Mouse (Mus musculus): ENCODE data around the gene Sacs.

Gene Sacs

DNA sequence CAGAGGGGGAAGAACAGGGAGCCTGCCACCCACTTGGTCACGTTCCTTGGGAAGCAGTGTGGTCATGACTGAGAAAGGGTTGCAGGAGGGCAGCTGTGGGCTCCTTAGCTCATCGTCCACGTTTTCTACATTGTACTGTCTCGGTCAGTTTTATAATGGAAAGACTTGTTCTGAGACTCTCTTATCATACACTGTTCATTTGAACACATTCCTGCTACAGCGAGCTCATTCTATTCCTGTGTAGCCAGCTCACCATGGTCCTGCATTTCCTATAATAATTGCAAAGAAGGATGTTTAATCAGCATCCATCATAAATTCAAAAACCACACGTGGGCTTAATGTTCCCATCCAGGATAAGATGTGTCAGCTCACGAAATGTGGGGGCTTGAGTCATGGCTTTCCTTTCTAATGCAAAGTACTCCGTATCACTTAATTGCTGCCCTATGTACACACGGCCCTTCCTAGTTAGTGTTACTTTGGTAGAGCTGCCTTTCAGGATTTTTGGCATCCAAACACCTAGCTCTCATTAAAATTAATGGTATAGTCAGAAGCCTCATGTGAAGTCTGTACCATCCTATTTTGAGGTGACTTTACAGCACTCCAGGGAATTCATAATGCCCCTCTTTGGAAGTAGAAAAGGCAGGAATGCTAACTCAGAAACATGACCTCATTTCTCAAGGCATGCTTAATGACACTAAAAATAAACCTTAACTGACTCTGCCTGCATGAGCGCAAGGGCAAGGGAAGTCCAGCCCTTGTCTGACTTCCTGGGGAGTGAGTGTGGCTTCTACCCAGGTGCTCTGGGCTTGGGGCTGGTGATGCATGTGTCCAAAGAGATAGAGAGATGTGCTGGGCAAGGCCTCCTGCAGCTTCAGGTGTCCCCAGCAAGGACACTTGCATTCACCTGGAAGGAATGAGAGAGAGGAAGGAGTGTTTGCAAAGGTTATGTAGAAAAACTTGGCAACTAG lies 23.4 kb downstream of the Sacs start:
- DNase-seq (ENCODE audit: low spot score) = no peak

DNA sequence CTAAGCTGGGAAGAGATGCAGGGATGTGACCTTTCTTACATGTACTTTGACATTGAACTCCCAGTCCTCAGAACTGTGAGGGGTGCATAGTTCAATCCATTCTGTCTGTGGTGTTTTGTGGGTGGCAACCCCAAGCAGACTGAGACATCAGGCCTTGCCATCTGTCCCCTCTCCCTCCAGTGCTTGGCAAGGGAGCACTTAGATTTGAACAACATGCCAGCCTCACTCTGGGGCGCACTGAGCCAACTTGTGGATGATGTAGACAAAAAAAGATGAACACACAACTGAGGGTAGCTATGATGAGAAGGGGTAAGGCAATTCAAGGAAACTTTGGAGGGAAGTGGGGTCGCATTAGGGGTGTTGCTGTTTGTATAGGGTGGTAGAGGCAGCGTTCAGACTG lies 26.2 kb downstream of the Sacs start:
- no peak for DNase-seq (ENCODE audit: low spot score)

DNA sequence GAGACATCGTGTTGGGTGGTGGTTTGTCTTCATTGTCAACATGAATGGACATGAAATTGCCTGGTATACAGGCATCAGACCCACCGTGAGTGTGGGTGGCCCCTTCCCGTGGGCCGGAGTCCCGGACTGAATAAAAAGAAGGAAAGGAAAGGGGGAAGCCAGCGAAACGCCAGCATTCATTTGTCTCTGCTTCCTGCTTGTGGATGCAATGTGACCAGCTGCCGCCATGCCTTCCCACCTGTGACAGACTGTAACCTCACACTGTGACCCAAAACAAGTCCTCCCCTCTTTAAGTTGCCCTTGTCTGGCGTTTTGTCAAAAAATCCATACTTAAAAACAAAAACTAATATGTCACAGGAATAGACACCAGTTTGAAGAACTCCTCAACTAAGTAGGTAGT lies 27.7 kb downstream of the Sacs start:
- DNase-seq (ENCODE audit: low spot score) = no peak

DNA sequence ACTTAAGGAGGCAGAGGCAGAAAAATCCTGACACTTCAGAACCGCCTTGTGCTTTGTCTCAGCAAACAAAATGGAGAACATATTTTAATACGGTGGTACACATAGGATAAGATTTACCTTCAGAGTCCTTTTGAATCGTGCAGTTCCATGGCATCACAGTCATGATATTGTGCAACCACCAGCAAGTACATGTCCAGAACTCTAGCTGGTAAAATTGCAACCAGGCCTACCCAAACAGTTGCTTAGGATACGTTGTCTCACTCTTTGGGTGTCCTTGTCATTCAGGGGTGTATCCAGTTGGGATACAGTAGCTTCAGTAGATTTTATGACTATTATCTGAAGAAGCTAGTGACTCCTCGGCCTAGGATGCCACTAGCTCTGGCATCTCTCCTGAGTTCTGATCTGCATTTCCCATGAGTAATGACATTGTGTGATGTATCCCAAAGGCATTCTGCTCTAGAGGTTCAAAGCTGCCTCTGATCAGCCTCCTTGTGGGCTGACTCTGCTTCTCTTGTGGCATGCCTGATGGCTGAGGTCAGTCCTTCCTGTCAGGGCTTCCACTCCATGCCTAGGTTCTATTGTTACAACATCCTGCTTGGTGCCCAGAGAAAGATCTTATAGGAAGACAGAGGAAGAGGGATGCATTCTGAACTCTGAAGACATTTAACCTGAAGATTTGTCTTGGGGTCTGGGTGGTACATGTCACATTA lies 33.2 kb downstream of the Sacs start:
- DNase-seq (ENCODE audit: low spot score) = no peak

DNA sequence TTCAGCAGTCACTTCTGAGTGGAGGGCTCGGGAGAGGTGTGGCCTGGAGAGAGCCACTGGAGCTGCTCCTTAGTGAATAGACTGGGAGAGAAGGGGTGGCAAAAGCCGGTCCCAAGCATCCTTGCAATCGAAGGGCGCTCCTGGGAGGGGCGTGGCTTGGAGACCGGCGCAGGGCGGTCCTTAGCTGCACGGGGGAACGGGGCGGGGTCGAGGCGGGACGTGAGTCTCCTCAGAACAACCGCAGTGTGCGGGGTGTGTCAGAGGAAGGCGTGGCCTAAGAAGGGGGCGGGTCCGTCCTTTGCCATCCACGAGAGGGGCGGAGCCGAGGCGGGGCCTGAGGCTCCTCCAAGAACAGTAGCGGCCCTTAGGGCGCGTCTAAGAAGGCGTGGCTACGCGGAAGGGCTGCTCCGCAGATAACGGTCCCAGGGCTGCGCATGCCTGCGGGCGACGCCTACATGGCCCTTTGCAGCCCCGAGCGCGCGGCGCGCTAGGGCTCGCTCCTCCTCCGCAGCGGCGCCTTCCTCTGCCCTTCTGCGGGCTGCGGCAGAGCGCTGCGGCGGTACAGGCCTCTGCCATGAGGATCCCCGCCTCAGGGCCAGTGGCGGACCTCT lies 34.4 kb downstream of the Sacs start:
- peak; percentile 100 for DNase-seq (ENCODE audit: low spot score)

DNA sequence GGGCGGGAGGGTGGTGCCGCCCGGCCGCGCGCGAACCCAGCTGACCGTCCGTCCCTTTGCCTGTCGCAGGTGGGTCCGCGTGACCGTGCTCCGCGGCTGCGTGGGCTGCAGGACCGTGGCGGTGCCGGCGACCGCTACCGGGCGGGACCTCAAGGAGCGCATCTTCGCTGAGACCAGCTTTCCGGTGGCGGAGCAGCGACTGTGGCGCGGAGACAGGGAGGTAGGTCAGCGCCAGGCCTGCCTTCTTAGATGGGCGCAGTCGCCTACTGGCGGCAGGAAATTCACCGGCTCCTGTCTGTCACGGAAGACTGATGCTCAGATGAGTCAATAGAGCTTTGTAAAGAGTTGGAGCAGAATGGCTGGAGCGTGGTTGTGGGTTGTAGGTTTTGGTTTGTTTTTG lies 35.0 kb downstream of the Sacs start:
- DNase-seq (ENCODE audit: low spot score) = peak; percentile 84

DNA sequence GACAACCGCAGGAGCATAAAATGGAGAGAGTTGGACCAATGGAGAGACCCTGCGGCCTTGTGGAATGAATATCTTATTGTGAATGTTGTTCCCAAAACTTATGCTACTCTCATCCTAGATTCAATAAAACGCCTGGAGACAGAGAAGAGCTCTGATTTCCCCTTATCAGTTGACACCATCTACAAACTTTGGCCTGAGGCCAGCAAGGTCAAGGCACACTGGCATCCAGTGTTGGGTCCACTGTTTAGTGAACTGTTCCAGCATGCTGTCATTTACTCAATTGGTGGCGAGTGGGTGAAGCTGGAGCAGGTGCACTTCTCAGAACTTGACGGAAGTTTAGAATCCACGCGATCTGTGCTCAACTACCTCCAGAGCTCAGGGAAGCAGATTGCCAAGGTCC lies 53.6 kb downstream of the Sacs start:
- DNase-seq (ENCODE audit: low spot score) = no peak

DNA sequence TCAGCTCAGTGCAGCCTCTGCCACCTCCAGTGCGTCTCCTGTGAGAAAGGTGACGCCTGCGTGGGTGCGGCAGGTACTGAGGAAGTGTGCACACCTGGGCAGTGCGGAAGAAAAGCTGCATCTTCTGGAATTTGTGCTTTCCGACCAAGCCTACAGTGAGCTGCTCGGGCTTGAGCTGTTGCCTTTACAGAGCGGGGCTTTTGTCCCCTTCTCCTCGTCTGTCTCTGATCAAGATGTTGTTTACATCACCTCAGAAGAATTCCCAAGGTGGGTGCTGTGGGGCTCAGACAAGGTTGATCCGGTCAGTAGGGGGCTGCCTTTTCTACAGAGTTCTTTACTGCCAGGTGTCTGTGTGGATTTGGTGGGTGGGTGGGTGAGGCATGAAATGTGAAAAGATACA lies 54.1 kb downstream of the Sacs start:
- DNase-seq (ENCODE audit: low spot score) = no peak

DNA sequence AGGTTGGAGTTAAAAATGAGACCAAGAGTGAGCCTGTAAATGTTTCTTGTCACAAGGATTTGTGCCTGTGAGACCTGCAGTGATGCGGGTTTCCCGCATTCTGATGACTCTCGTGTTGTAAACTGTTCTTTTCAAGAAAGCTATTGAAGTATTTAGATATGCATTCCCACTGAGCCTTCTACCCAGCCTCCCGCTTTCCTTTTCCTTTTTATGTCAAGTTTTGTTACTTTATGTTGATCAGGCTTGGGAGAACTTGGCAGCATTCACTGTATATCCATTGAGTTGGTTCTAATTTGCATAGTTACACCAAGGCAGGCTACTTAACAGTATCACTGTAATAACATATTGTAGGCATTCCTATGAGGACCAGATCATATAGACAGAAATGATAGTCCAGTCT lies 56.2 kb downstream of the Sacs start:
- no peak for DNase-seq (ENCODE audit: low spot score)

DNA sequence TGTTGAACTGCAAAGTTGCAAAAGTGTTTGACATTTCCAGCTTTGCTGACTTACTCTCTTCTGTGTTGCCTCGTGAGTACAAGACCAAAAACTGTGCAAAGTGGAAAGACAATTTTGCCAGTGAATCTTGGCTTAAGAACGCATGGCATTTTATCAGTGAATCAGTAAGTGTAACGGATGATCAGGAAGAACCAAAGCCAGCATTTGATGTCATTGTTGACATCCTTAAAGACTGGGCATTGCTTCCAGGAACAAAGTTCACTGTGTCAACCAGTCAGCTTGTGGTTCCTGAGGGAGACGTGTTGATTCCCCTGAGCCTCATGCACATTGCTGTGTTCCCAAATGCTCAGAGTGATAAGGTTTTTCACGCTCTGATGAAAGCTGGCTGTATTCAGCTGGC lies 71.9 kb downstream of the Sacs start:
- DNase-seq (ENCODE audit: low spot score) = no peak

DNA sequence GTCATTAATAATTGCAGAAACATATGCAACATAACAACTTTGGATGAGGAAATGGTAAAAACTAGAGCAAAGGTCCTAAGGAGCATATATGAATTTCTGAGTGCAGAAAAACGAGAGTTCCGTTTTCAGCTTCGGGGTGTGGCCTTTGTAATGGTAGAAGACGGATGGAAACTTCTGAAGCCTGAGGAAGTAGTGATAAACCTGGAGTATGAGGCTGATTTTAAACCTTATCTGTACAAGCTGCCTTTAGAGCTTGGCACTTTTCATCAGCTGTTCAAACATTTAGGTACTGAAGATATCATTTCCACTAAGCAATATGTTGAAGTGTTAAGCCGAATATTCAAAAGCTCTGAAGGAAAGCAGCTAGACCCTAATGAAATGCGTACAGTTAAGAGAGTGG lies 73.5 kb downstream of the Sacs start:
- no peak for DNase-seq (ENCODE audit: low spot score)

DNA sequence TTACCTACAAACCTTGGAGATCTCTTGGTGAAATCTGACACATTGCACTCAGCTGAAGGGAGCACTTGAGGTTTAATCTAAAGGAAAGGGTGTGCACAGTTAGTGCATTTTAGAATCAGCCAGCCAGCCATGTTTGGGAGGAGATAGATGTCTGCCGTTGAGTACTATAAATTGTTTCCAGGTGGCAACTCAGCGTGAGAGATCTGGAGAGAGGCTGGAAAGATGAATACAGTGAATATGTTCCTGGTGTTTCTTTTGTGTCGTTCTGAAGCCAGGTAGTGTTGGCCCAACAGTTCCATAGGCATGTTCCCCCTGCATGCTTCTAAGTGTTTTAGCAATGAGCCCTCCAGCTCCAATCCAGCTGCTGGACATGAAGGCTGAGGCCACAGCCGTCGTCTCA lies 82.9 kb downstream of the Sacs start:
- peak; percentile 26 for DNase-seq (ENCODE audit: low spot score)

DNA sequence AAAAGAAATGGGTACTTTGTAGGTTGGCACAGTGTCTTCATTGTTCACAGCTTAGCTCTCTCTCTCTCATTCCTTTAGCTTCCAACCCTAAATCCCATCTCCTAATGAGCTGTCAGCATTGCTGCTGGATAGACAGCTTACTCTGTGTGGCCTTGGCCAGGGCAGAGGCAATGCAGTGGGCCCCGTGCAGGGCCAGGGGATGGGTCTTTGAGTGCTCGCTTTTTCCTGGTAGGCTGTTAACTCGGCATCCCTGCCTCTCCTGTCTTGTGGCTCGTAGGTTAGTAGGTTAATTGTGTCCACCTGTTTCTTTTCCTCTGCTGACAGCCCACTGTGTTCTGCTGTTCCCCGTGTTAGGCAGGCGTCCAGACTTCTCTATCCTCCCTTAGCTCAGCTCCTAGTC lies 84.2 kb downstream of the Sacs start:
- peak; percentile 39 for DNase-seq (ENCODE audit: low spot score)

DNA sequence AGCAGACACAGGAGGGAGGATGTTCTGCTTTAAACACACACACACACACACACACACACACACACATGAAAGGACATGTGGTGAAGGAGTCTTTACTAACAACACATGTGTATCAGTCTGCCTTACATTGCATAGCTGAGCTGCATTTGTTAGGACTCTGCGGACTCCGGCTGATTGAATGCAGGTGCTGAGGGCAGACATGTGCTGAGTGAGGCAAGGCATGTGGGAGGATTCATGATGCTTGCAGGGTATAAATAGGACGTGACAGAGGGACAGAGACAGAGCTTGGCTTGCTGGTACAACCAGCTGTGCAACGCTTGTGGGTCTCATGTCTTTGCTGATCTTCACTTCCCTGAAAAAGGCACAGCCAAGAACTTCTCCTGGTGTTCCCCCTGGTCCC lies 85.5 kb downstream of the Sacs start:
- DNase-seq (ENCODE audit: low spot score) = peak; percentile 46

DNA sequence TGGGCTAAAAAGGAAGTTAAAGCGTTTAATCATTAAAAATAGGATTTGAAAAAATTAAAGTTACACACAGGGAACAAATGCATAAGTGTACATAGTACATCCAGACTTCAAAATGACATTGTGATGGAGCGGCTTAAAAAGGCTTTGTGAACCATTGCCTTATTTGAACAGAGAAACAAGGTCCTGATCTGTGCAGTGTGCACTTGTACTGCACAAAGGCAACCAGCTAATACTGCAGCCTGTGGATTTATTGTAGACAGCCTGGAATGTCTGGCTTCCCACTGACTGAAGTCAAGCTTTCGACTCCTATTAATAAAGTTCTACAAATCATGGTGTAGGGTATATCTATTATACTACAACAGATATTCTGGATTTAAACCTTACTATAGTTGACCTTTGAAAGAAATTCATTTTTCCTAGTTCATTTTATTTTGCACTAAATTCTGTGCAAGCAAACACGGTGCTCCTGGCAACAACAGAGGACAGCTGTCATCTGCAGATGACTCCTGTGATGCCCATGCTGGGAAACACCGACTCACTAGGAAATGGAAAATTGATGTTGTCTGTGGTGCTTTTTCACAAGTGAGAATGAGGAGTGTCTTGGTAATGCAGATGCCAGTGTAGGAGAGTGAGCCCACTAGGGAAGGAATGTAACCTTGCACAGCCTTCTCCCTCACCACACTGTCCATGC lies 86.3 kb downstream of the Sacs start:
- DNase-seq (ENCODE audit: low spot score) = no peak

DNA sequence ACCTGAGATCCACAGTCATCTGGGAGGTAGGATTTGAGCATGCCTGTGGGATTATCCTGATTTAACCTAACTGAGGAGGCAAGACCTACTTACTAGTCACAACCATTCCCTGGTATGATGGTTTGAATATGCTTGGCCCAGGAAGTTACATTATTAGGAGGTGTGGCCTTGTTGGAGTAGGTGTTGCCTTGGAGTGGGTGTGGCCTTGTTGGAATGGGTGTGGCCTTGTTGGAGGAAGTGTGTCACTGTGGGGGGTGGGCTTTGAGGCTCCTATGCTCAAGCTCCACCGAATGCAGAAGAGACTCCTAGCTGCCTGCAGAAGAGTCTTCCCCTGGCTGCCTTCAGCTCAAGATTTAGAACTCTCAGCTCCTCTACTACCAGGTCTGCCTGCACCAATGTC lies 87.9 kb downstream of the Sacs start:
- DNase-seq (ENCODE audit: low spot score) = no peak

DNA sequence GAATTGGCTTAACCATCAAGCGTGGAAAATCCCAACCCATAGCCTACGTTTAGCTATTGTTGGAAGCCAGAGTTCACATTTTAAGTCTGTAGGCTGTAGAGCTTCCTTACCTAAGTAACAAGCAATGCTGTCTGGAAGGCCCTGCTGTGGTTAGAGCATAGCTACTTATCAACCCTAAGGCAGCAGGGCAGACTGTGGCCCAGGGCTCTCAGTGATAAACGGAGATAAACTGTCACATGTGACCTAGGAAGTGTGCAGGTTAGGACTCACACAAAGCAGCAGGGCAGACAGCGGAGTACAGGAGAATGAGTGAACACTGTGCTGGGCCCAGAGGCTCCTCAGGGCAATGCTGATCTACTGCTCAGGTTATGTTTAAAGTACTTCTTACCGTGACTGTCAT lies 91.5 kb downstream of the Sacs start:
- no peak for DNase-seq (ENCODE audit: low spot score)

DNA sequence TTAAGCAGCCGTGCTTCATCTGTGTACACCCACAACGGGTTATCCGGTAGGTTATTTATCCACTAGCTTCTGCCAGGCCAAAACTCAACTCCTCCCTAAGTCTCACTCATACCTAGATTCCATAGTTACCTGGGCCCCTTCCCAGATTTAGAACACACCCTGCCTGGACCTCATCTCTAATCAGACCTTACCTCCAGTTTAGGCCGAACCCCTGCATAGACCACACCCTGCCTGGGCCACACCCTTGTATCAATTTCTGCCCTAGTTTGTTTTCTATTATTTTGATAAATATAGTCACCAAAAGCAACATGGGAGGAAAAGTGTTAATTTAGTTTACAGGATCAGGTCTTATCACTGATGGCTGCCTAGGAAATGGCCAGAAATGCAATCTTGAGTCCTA lies 91.9 kb downstream of the Sacs start:
- DNase-seq (ENCODE audit: low spot score) = no peak

DNA sequence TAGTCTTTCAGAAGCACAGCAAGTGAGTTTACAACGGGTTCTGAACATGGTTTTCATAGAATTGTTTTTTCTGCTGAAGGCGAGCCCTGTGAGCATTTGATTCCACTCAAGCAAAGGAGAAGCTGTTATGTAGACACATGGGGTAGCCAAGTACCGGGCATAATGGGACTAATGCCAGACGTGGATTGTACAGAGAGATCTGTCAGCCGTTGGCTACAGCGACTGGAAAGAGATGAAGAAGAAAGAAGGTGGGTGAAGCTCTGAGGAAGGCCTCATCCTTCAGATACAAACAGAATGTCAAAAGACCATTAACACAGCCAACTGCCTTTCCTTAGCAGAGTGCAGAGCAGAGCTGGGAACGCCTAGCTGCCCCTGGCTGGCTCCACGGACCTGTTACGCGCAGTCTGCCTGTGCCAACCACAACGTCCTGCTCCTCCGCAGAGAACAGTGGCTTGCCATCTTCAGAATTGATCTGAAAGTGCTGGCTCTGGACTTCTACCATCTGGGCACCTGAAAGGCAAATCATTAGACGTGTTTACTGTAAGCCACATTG lies 93.8 kb downstream of the Sacs start:
- DNase-seq (ENCODE audit: low spot score) = no peak

DNA sequence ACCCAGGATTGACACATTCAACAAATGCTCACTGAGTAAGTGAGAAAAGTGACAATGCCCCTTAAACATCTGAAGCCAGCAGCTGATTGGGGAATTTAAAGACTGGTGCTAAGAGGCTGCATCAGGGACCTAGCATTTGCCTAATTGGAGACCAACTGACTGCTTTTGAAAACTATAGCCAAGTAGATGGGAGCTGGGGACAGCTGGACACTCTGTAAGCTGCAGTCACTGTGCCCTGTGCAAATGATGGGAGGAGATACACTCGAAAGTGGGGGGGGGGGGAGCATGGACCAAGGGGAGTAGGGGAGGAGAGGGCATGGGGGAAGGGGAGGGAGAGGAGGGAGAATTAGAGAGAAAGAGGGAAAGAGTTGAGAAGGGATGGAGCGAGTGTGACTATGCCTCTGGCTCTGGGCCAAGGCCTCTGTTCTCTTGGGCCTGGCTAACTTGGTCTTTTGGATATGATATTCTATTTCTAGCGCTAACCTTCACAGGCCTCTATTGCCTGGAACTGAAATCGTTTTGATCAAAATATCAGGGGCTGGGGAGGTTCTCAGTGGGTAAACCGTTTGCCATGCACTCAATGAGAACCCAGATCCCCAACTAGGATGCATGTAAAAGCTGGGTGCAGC lies 97.7 kb downstream of the Sacs start:
- DNase-seq (ENCODE audit: low spot score) = no peak

DNA sequence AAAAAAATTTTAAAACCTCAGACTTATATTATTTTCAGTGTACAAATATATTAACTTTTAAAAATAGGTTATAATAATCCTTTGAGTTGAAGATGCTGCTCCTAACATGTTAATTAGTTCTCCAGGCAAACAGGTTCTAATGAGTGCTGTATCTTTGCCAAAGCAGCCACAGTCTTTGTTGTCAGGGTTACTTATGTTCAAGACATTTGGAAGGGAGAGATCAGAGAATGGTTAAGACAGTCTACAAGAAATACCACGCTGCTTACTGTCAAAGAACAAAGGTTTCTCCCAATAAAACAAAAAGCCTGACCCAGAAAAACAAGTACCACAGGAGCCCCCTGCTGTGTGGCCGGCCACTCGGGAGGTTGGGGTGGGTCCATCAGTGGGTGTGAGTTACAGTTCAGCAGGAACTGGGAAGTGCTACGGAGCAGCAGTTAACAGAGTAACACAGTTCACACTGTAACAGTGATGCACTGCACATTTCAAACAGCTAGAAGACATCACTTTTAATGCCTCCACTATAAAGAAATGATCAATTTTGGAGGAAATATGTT lies 98.9 kb downstream of the Sacs start:
- no peak for DNase-seq (ENCODE audit: low spot score)
